Mouse (Mus musculus) CH12.LX (cell line): ENCODE measurements around the gene Aim2. TPM values are rescaled to one million over a fixed set of nuclear protein-coding genes. Genes with fewer than 3 reads are reported as not detected.

Experiments
- DNase-seq: peaks from one replicate; pipeline ENCODE4 v3.0.0-alpha.2; 2013; ENCODE audit errors: extremely low read depth
- H3K27ac ChIP-seq: 2 replicates; pipeline ENCODE4 v1.5.1; 2012; ENCODE audit warnings: low read depth, mild to moderate bottlenecking, control low read depth, moderate library complexity; ENCODE audit not compliant: insufficient read depth
- H3K27me3 ChIP-seq: replicated peaks from 2 replicates; pipeline ENCODE3; 2012; ENCODE audit warnings: inconsistent platforms
- H3K36me3 ChIP-seq, 2 experiments: replicated peaks in 1 of 2; 2 replicates each; pipeline versions ENCODE3 to v1.6.1; 2012; ENCODE audit warnings: inconsistent platforms in 1 of 2, low read length in 1 of 2, mild to moderate bottlenecking in 1 of 2, mixed read lengths in 1 of 2, moderate library complexity in 1 of 2; ENCODE audit not compliant: control insufficient read depth in 1 of 2, insufficient read depth in 1 of 2
- H3K4me1 ChIP-seq, 2 experiments: 2 replicates each; pipeline ENCODE4 v1.6.1; 2012; ENCODE audit warnings: inconsistent platforms in 1 of 2, moderate library complexity in 1 of 2; ENCODE audit not compliant: insufficient read depth in 2 of 2, control insufficient read depth in 1 of 2
- H3K4me2 ChIP-seq: 2 replicates; pipeline ENCODE4 v1.6.1; 2012; ENCODE audit warnings: low read depth, mild to moderate bottlenecking, control low read depth; ENCODE audit not compliant: poor library complexity, insufficient read depth, severe bottlenecking
- H3K4me3 ChIP-seq, 3 experiments: fragments of 150-350 bp in 1 of 3; sonication (generic) in 1 of 3; replicated peaks in 1 of 3; 2 replicates each; pipeline versions ENCODE3 to v1.5.1; 2011 to 2012; ENCODE audit warnings: low read depth in 2 of 3, low read length in 2 of 3, mild to moderate bottlenecking in 2 of 3, moderate library complexity in 2 of 3, control low read depth in 1 of 3, improper control_type of control experiment in 1 of 3, inconsistent platforms in 1 of 3, mixed read lengths in 1 of 3; ENCODE audit not compliant: poor library complexity in 1 of 3
- H3K79me2 ChIP-seq: replicated peaks from 2 replicates; pipeline ENCODE4 v1.6.1; 2012; ENCODE audit warnings: mild to moderate bottlenecking, moderate library complexity; ENCODE audit not compliant: control insufficient read depth, poor library complexity, insufficient read depth, severe bottlenecking; ENCODE audit errors: extremely low read depth
- H3K9ac ChIP-seq: 2 replicates; pipeline ENCODE4 v1.6.1; 2012; ENCODE audit warnings: low read depth, mild to moderate bottlenecking, control low read depth, moderate library complexity; ENCODE audit not compliant: insufficient read depth
- H3K9me3 ChIP-seq: replicated peaks from 2 replicates; pipeline ENCODE3; 2012; ENCODE audit warnings: low read length, inconsistent platforms, mixed read lengths
- BHLHE40 ChIP-seq: IDR thresholded peaks from 2 replicates; pipeline ENCODE4 v1.6.1; 2011; ENCODE audit warnings: mild to moderate bottlenecking, low read depth, low read length, improper control_type of control experiment
- CHD2 ChIP-seq: IDR thresholded peaks from 2 replicates; pipeline ENCODE4 v1.6.1; 2011; ENCODE audit warnings: low read length, improper control_type of control experiment
- CTCF ChIP-seq, 2 experiments: IDR thresholded peaks in 1 of 2; conservative IDR thresholded peaks in 1 of 2; 2 replicates each; pipeline ENCODE4 v1.5.1; 2011 to 2012; ENCODE audit warnings: low read depth in 2 of 2, low read length in 2 of 2, improper control_type of control experiment in 1 of 2, inconsistent platforms in 1 of 2, mild to moderate bottlenecking in 1 of 2, moderate library complexity in 1 of 2
- EP300 ChIP-seq: IDR thresholded peaks from 2 replicates; pipeline ENCODE4 v1.6.1; 2011; ENCODE audit warnings: low read length, improper control_type of control experiment
- HCFC1 ChIP-seq: IDR thresholded peaks from 2 replicates; pipeline ENCODE4 v1.6.1; 2012; ENCODE audit warnings: low read depth, mild to moderate bottlenecking, inconsistent platforms, low read length, improper control_type of control experiment
- IRF4 ChIP-seq: IDR thresholded peaks from 2 replicates; pipeline ENCODE4 v1.6.1; 2014; ENCODE audit warnings: low read depth, mild to moderate bottlenecking, inconsistent platforms, low read length, improper control_type of control experiment
- JUND ChIP-seq: conservative IDR thresholded peaks from 2 replicates; pipeline ENCODE4 v1.6.1; 2011; ENCODE audit warnings: low read depth, low read length, improper control_type of control experiment
- MAX ChIP-seq: IDR thresholded peaks from 2 replicates; pipeline ENCODE4 v1.6.1; 2011; ENCODE audit warnings: low read length, improper control_type of control experiment
- MEF2A ChIP-seq: IDR thresholded peaks from 2 replicates; pipeline ENCODE4 v1.6.1; 2014; ENCODE audit warnings: low read depth, mild to moderate bottlenecking, inconsistent platforms, low read length, improper control_type of control experiment, borderline replicate concordance
- MXI1 ChIP-seq: IDR thresholded peaks from 2 replicates; pipeline ENCODE4 v1.6.1; 2011; ENCODE audit warnings: mild to moderate bottlenecking, low read depth, low read length, improper control_type of control experiment
- MYC ChIP-seq: IDR thresholded peaks from 2 replicates; pipeline ENCODE4 v1.6.1; 2011; ENCODE audit warnings: low read depth, mild to moderate bottlenecking, improper control_type of control experiment, low read length
- NELFE ChIP-seq: IDR thresholded peaks from 2 replicates; pipeline ENCODE4 v1.6.1; 2011; ENCODE audit warnings: low read depth, low read length, improper control_type of control experiment
- NRF1 ChIP-seq: IDR thresholded peaks from 2 replicates; pipeline ENCODE4 v1.6.1; 2014; ENCODE audit warnings: low read depth, mild to moderate bottlenecking, inconsistent platforms, low read length, improper control_type of control experiment, moderate library complexity
- POLR2A ChIP-seq: IDR thresholded peaks from 2 replicates; pipeline ENCODE4 v1.6.1; 2011; ENCODE audit warnings: low read depth, mild to moderate bottlenecking, improper control_type of control experiment, low read length
- POLR2AphosphoS2 ChIP-seq: IDR thresholded peaks from 2 replicates; pipeline ENCODE4 v1.6.1; 2011; ENCODE audit warnings: low read depth, low read length, improper control_type of control experiment
- RAD21 ChIP-seq: IDR thresholded peaks from 2 replicates; pipeline ENCODE4 v1.6.1; 2011; ENCODE audit warnings: low read depth, mild to moderate bottlenecking, low read length, improper control_type of control experiment, moderate library complexity
- RCOR1 ChIP-seq: conservative IDR thresholded peaks from 2 replicates; pipeline ENCODE4 v1.6.1; 2012; ENCODE audit warnings: low read depth, mild to moderate bottlenecking, inconsistent platforms, low read length, improper control_type of control experiment
- SIN3A ChIP-seq: IDR thresholded peaks from 2 replicates; pipeline ENCODE4 v1.6.1; 2012; ENCODE audit warnings: low read length, improper control_type of control experiment, inconsistent platforms
- UBTF ChIP-seq: IDR thresholded peaks from 2 replicates; pipeline ENCODE4 v1.6.1; 2012; ENCODE audit warnings: low read depth, mild to moderate bottlenecking, inconsistent platforms, low read length, improper control_type of control experiment, moderate library complexity
- USF1 ChIP-seq: IDR thresholded peaks from 2 replicates; pipeline ENCODE4 v1.6.1; 2014; ENCODE audit warnings: low read depth, mild to moderate bottlenecking, inconsistent platforms, low read length, improper control_type of control experiment
- USF2 ChIP-seq: conservative IDR thresholded peaks from 2 replicates; pipeline ENCODE4 v1.6.1; 2011; ENCODE audit warnings: low read depth, low read length, improper control_type of control experiment
- ZMIZ1 ChIP-seq: IDR thresholded peaks from 2 replicates; pipeline ENCODE4 v1.6.1; 2012; ENCODE audit warnings: low read depth, mild to moderate bottlenecking, inconsistent platforms, low read length, improper control_type of control experiment
- dilution Hi-C: fragments of 300-500 bp; cut with MboI; formaldehyde crosslinking; loops from 2 replicates; pipeline ENCODE4 v1.14.3; 2020; ENCODE audit warnings: low sequenced_read_pairs; ENCODE audit not compliant: extremely low pct_unique_long_range_greater_than_20kb, extremely low pct_ligation_motif_present
- in situ Hi-C: fragments of 300-500 bp; cut with MboI; formaldehyde crosslinking; loops from 3 replicates; pipeline ENCODE4 v1.14.3; 2019; ENCODE audit warnings: low sequenced_read_pairs, low pct_ligation_motif_present, low pct_unique_long_range_greater_than_20kb, mixed read lengths
- polyA plus RNA-seq: library from polyadenylated mRNA; unstranded; fragments of >175 nt; gene quantifications from 2 replicates; pipeline ENCODE4 v1.2.1, GENCODE M21; 2012; ENCODE audit warnings: low read depth; ENCODE audit not compliant: insufficient read length
- total RNA-seq, 2 experiments: library from RNA; depleted of rRNA; stranded (reverse); fragments of 300-350 nt in 1 of 2; fragments of >200 nt in 1 of 2; gene quantifications; 2 replicates each; pipeline ENCODE4 v1.2.3; 2012 to 2014

Gene Aim2
- total and polyA plus RNA-seq, 3 experiments = 59.7 to 117 (median 87.0) TPM

DNA sequence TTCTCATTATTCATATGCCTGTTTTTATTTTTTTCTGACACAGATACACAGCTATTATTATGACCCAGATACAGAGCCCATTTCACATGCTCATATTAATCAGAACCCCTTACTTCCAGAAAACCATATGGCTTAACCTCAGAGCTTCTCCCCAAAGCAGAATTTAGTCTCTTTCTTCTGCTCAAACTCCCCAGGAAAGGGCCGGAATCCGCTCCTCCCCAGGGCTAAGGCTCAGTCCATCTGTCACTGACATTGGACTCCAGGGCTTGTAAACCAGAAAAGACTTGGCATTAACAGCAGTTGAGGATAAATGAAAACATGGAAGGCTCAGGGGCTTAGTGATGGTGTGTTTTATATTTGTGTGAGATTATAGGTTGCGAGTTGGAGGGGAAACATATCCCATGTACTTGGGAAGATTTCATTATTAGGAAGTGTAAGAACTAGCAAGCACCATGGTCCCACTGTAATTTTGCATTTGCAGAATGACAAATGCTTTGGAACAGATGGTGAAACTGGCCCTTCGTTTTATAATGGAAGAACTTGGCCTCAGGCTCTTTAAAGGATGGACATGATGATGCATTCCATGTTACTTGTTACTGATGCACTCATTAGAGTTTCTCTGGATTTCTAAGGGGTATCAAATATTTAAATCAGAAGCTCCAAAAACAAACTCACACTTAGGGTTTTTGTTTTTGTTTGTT lies 9.1 kb downstream of the Aim2 start:
- Histone ChIP-seq H3K79me2 (no peaks in the 10 kb centered on the region), H3K4me2 (no peak overlapping the region), H3K4me3 (no peak overlapping the region), H3K9ac (no peak overlapping the region), H3K27ac (no peak overlapping the region), H3K36me3 (no peaks in the 10 kb centered on the region), H3K4me1 (peaks cover 4 to 17% of the 10 kb centered on the region in 2 experiments), H3K27me3 (peaks cover 21% of the 10 kb centered on the region), H3K9me3 (no peaks in the 10 kb centered on the region)
- DNase-seq = no peak
- in situ Hi-C loops = no loop called here
- dilution Hi-C loops = no loop called here
- no peak for TF ChIP-seq POLR2A
- no peak for TF ChIP-seq MYC
- no peak for TF ChIP-seq UBTF
- TF ChIP-seq SIN3A = no peak
- no peak for TF ChIP-seq POLR2AphosphoS2
- no peak for TF ChIP-seq CHD2
- no peak for TF ChIP-seq IRF4
- TF ChIP-seq CTCF (conservative IDR thresholded peaks at IDR 0.05 in 1 of 2, IDR thresholded peaks at IDR 0.05 in 1 of 2; ENCODE audit: low read depth in 2 of 2, low read length in 2 of 2) = no peak

DNA sequence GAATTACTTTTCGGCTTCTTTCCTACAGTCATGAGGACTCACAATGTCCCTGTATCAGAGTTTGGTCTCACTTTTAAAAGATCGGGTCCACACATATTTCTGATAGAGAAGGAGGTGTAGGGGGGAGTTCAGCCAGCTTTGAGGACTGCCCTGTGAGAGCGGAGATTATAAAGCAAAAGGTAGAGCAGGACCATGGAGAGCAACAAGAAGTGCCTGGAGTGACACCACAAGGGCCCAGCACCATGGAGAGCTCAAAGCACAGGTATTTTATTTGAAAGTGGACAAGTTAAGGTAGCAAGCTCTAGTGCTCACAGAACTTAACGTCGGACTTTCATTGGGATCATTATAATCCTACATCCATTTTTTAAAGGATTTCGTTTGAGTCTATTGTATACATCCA lies 11.0 kb downstream of the Aim2 start:
- Histone ChIP-seq H3K4me1 (peaks cover 4 to 16% of the 10 kb centered on the region in 2 experiments), H3K27ac (no peak overlapping the region), H3K4me3 (no peak overlapping the region), H3K36me3 (no peaks in the 10 kb centered on the region), H3K9me3 (no peaks in the 10 kb centered on the region), H3K79me2 (no peaks in the 10 kb centered on the region), H3K27me3 (peaks cover 27% of the 10 kb centered on the region), H3K9ac (no peak overlapping the region), H3K4me2 (no peak overlapping the region)
- in situ Hi-C loops = no loop called here
- DNase-seq = peak; percentile 60
- TF ChIP-seq MXI1 (peak; percentile 86), CTCF (conservative IDR thresholded peaks at IDR 0.05 in 1 of 2, IDR thresholded peaks at IDR 0.05 in 1 of 2; ENCODE audit: low read depth in 2 of 2, low read length in 2 of 2) (no peak), RCOR1 (no peak), SIN3A (peak; percentile 94)
- dilution Hi-C loops = no loop called here

DNA sequence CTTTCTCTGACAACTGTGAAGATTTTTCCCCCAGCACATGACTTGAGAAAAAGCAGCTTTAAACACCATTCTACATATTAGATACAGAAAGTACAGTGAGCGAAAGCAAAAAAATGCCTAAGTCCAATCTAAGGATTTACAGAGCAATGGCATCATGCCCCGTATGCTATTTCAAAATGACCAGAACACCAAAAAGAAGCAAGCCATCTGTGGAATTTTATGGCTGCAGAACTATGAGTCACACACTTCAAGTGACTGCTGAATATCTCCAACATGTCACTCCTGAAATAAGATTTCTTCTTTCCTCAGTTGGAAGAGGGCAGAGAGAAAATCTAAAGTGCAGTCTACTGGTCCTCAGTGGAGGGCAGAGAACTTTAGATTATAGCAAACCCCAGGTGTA lies 12.8 kb downstream of the Aim2 start:
- in situ Hi-C loops = no loop called here
- DNase-seq = no peak

More for the DNA sequence above, 12.8 kb downstream of the Aim2 start:
- Histone ChIP-seq H3K9ac (no peak overlapping the region), H3K4me3 (no peak overlapping the region), H3K9me3 (no peaks in the 10 kb centered on the region), H3K27ac (no peak overlapping the region), H3K36me3 (no peaks in the 10 kb centered on the region), H3K79me2 (no peaks in the 10 kb centered on the region), H3K27me3 (peaks cover 40% of the 10 kb centered on the region), H3K4me1 (peaks cover 4 to 17% of the 10 kb centered on the region in 2 experiments), H3K4me2 (no peak overlapping the region)
- dilution Hi-C loops = no loop called here
- no peak for TF ChIP-seq IRF4
- TF ChIP-seq NRF1 = no peak
- no peak for TF ChIP-seq MEF2A
- TF ChIP-seq HCFC1 = no peak
- TF ChIP-seq EP300 = no peak
- TF ChIP-seq JUND = no peak
- TF ChIP-seq RAD21 = no peak
- TF ChIP-seq BHLHE40 = no peak
- TF ChIP-seq USF2 = no peak
- TF ChIP-seq USF1 = no peak
- TF ChIP-seq UBTF = no peak
- no peak for TF ChIP-seq MAX
- no peak for TF ChIP-seq NELFE
- no peak for TF ChIP-seq ZMIZ1
